Mouse (Mus musculus) olfactory bulb, adult 2 months (tissue): ENCODE data around the gene Csmd2.

Source experiments
- CTCF ChIP-seq: fragments of 200-500 bp; IDR thresholded peaks from 2 replicates; pipeline ENCODE4 v1.5.1; 2012; ENCODE audit warnings: low read depth, mild to moderate bottlenecking, low read length, moderate library complexity; ENCODE audit not compliant: insufficient read depth
- POLR2A ChIP-seq: fragments of 200-500 bp; IDR thresholded peaks from 2 replicates; pipeline ENCODE4 v1.6.1; 2012; ENCODE audit warnings: mild to moderate bottlenecking, low read depth, low read length, moderate library complexity; ENCODE audit not compliant: insufficient read depth

GRCm38 (mm10) chr4:127970018-127970421, 17.6 kb upstream of the Csmd2 start:
- TF ChIP-seq CTCF, result no peak
- TF ChIP-seq POLR2A, result no peak
